Mouse (Mus musculus): ENCODE results near the gene Dlg2.

The Dlg2 gene

GRCm38 (mm10) chr7:91089211-91089930, 612.9 kb downstream of the Dlg2 start:
- DNase-seq (ENCODE audit: low spot score in 2 of 2), result no peak

GRCm38 (mm10) chr7:91090317-91090829, 613.9 kb downstream of the Dlg2 start:
- no peak for DNase-seq (ENCODE audit: low spot score in 2 of 2)

- DNase-seq (ENCODE audit: low spot score in 2 of 2), result no peak
Observed at GRCm38 (mm10) chr7:91090830-91091683, 614.6 kb downstream of the Dlg2 start.

GRCm38 (mm10) chr7:91096467-91096866, 620.0 kb downstream of the Dlg2 start:
- DNase-seq (ENCODE audit: low spot score in 2 of 2), result no peak

GRCm38 (mm10) chr7:91098521-91098920, 622.0 kb downstream of the Dlg2 start:
- no peak for DNase-seq (ENCODE audit: low spot score in 2 of 2)

GRCm38 (mm10) chr7:91109575-91109974, 633.1 kb downstream of the Dlg2 start:
- no peak for DNase-seq (ENCODE audit: low spot score in 2 of 2)

GRCm38 (mm10) chr7:91132128-91132527, 655.7 kb downstream of the Dlg2 start:
- no peak for DNase-seq (ENCODE audit: low spot score in 2 of 2)

- no peak for DNase-seq (ENCODE audit: low spot score in 2 of 2)
Observed at GRCm38 (mm10) chr7:91154096-91154495, 677.6 kb downstream of the Dlg2 start.

- DNase-seq (ENCODE audit: low spot score in 2 of 2), result no peak
Observed at GRCm38 (mm10) chr7:91159144-91159543, 682.7 kb downstream of the Dlg2 start.

GRCm38 (mm10) chr7:91161643-91162175, 685.2 kb downstream of the Dlg2 start:
- DNase-seq (ENCODE audit: low spot score in 2 of 2), result no peak

GRCm38 (mm10) chr7:91173560-91173959, 697.1 kb downstream of the Dlg2 start:
- no peak for DNase-seq (ENCODE audit: low spot score in 2 of 2)

GRCm38 (mm10) chr7:91188211-91188610, 711.7 kb downstream of the Dlg2 start:
- no peak for DNase-seq (ENCODE audit: low spot score in 2 of 2)

GRCm38 (mm10) chr7:91199372-91199771, 722.9 kb downstream of the Dlg2 start:
- DNase-seq (ENCODE audit: low spot score in 2 of 2), result no peak

GRCm38 (mm10) chr7:91208083-91208852, 731.8 kb downstream of the Dlg2 start:
- DNase-seq (ENCODE audit: low spot score in 2 of 2), result no peak

GRCm38 (mm10) chr7:91208973-91209372, 732.5 kb downstream of the Dlg2 start:
- DNase-seq (ENCODE audit: low spot score in 2 of 2), result no peak

GRCm38 (mm10) chr7:91212236-91212635, 735.8 kb downstream of the Dlg2 start:
- no peak for DNase-seq (ENCODE audit: low spot score in 2 of 2)

GRCm38 (mm10) chr7:91214921-91215320, 738.4 kb downstream of the Dlg2 start:
- DNase-seq (ENCODE audit: low spot score in 2 of 2), result no peak

- DNase-seq (ENCODE audit: low spot score in 2 of 2), result no peak
Observed at GRCm38 (mm10) chr7:91218321-91218987, 742.0 kb downstream of the Dlg2 start.

- peak in 1 of 2 experiments; percentile 14 for DNase-seq (ENCODE audit: low spot score in 2 of 2)
Observed at GRCm38 (mm10) chr7:91226442-91226841, 750.0 kb downstream of the Dlg2 start.

GRCm38 (mm10) chr7:91241718-91242117, 765.2 kb downstream of the Dlg2 start:
- DNase-seq (ENCODE audit: low spot score in 2 of 2), result no peak

- no peak for DNase-seq (ENCODE audit: low spot score in 2 of 2)
Observed at GRCm38 (mm10) chr7:91261672-91262030, 785.2 kb downstream of the Dlg2 start.
